Mouse (Mus musculus): Measurements from ENCODE around the gene Etfb. TPM values are rescaled to one million over a fixed set of nuclear protein-coding genes. Genes with fewer than 3 reads are reported as not detected.

The Etfb gene
- polyA plus RNA-seq, 1 experiment: 8.9 TPM

DNA sequence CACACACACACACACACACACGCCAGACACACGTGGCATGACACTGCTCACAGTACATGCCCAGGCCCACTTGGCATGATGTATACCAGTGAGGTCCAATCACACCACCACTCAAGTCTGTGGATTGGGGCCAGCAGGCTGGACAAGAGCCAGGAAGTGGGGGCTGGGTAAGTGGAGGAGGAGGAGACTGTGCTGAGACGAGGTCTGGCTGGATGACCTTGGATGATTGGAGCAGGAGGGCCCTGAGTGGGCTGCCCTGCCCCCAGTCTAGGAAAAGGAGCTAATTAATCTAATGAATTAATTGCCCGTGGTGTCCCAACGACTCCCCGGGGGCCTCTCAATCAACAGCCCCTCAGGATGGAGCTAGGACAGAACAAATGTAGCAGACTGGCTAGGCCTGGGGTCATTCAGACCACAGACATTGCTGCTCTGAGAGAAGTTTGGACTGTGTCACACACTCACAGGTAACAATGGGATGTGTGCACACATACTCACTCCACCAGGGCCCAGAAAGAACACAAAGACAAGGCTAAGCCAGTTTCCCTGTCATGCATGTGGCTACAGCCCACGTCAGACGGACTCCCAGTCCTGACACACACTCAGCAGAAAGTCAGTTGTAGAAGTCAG lies 38.3 kb downstream of the Etfb start:
- Histone ChIP-seq H3K27me3 (ENCODE audit: control insufficient read depth) (peaks cover 16% of the 10 kb centered on the region), H3K9me3 (ENCODE audit: control insufficient read depth, low read length) (no peaks in the 10 kb centered on the region), H3K36me3 (ENCODE audit: control insufficient read depth) (no peaks in the 10 kb centered on the region), H3K4me1 (ENCODE audit: control insufficient read depth) (no peaks in the 10 kb centered on the region), H3K4me3 (replicated peaks) (no peak overlapping the region)
- TF ChIP-seq GATA1 (IDR thresholded peaks at IDR 0.05; ENCODE audit: low read length): no peak
- no peak for TF ChIP-seq TAL1 (IDR thresholded peaks at IDR 0.05; ENCODE audit: low read length)

DNA sequence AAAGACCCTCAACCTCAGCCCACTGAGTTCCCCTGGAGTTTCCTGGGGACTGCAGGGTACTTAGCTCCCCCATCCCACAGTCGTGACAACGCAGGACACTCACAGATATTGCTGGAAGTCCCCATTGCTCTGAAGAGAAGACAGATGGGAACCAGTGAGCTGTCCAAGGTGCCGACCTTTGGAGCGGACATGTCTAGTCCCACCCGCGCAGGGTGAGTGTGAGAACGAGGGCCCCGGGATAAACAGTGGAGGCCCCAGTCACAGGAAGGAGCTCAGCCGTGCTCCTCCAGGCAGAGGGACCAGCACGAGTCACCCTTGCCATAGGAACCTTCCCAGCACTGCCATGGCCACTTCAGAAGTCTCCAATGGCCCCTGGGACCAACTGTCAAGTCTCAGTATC lies 39.4 kb downstream of the Etfb start:
- H3K36me3 ChIP-seq (ENCODE audit: control insufficient read depth): no peaks in the 10 kb centered on the region
- H3K27me3 ChIP-seq (ENCODE audit: control insufficient read depth): peaks cover 6% of the 10 kb centered on the region; the same call in 1 of the 2 replicates
- H3K4me1 ChIP-seq (ENCODE audit: control insufficient read depth): no peaks in the 10 kb centered on the region
- no peak for TF ChIP-seq GATA1 (IDR thresholded peaks at IDR 0.05; ENCODE audit: low read length)
- no peak for TF ChIP-seq TAL1 (IDR thresholded peaks at IDR 0.05; ENCODE audit: low read length)
- H3K4me3 ChIP-seq (replicated peaks): no peak overlapping the region
- no peaks in the 10 kb centered on the region for H3K9me3 ChIP-seq (ENCODE audit: control insufficient read depth, low read length)

DNA sequence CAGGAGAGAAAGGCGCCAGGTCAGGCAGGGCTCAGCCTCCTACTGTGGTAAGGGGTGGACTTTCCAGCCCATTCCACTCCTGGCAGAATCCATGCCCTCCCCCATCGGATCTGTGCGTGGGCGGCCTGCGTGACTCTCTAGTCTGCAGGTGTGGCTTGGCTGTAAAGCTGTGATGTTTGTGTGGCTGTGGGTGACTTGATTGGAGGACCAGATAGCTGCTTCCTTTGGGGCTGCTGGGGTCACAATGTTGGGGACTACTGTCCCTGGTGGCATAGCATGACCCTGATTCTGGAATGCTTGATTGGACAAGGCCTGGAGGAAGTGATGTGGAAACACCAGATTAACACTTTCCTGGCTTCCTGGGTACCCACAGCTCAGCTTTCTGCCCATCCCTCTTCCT lies 44.8 kb downstream of the Etfb start:
- no peak for TF ChIP-seq TAL1 (IDR thresholded peaks at IDR 0.05; ENCODE audit: low read length)
- no peak for TF ChIP-seq GATA1 (IDR thresholded peaks at IDR 0.05; ENCODE audit: low read length)
- peaks cover 26% of the 10 kb centered on the region for H3K27me3 ChIP-seq (ENCODE audit: control insufficient read depth)
- no peak overlapping the region for H3K4me3 ChIP-seq (replicated peaks)
- no peaks in the 10 kb centered on the region for H3K4me1 ChIP-seq (ENCODE audit: control insufficient read depth)
- H3K9me3 ChIP-seq (ENCODE audit: control insufficient read depth, low read length): no peaks in the 10 kb centered on the region
- no peaks in the 10 kb centered on the region for H3K36me3 ChIP-seq (ENCODE audit: control insufficient read depth)

DNA sequence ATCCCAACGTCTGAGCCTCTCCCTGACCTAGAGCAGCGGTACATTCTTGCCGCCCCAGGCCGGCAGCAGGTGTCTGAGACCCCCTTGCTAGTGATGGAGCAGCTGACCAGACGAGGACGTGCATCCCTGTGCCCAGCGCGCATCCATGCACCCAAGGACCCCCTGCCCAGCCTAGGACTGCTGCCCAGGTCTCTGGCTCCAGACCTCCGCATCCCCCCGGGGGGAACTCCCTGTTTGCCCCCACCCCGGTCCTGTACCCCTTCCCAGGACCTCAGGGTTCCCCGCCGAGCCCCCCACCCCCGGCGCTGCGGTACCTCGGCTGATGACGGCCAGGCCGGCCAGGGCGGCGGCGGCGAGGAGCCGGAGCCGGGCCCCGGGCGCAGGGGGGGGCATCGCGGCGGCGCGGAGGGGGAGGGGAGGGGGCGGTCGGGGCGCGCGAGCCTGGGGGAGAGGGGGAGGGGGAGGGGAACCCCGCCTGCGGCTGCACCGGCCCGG lies 45.8 kb downstream of the Etfb start, which contains the start of gene Iglon5:
Gene Iglon5 (minus strand): TSS at position 445 of the 495 bp plus-strand sequence.
- no peaks in the 10 kb centered on the region for H3K36me3 ChIP-seq (ENCODE audit: control insufficient read depth)
- no peak for TF ChIP-seq TAL1 (IDR thresholded peaks at IDR 0.05; ENCODE audit: low read length)
- TF ChIP-seq GATA1 (IDR thresholded peaks at IDR 0.05; ENCODE audit: low read length): no peak
- no peaks in the 10 kb centered on the region for H3K4me1 ChIP-seq (ENCODE audit: control insufficient read depth)
- H3K27me3 ChIP-seq (ENCODE audit: control insufficient read depth): peaks cover 26% of the 10 kb centered on the region
- H3K4me3 ChIP-seq (replicated peaks): no peak within 1 kb of the TSS
- H3K9me3 ChIP-seq (ENCODE audit: control insufficient read depth, low read length): no peaks in the 10 kb centered on the region

DNA sequence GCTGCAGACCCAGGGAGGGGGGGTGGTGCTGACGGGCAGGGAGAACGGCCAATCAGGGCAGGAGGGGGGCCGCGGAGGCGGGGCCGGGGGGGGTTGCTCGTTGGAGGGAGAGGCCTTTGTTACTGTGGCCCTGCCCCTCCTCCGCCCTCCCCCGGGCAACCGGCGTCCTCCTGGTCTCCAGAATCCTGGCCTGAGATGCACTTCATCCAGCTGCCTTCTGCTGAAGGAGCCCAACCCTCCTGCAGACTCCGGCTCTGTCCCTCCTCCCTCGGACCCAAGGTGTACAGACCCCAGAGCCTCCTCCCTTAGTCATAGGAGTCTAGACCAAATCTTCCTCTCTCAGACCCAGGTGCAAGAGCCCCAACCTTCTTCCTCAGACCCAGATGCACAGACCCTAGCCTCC lies 46.3 kb downstream of the Etfb start:
- Histone ChIP-seq H3K4me3 (replicated peaks) (no peak overlapping the region), H3K36me3 (ENCODE audit: control insufficient read depth) (no peaks in the 10 kb centered on the region), H3K9me3 (ENCODE audit: control insufficient read depth, low read length) (no peaks in the 10 kb centered on the region), H3K4me1 (ENCODE audit: control insufficient read depth) (no peaks in the 10 kb centered on the region), H3K27me3 (ENCODE audit: control insufficient read depth) (peaks cover 26% of the 10 kb centered on the region)
- no peak for TF ChIP-seq TAL1 (IDR thresholded peaks at IDR 0.05; ENCODE audit: low read length)
- TF ChIP-seq GATA1 (IDR thresholded peaks at IDR 0.05; ENCODE audit: low read length): no peak

DNA sequence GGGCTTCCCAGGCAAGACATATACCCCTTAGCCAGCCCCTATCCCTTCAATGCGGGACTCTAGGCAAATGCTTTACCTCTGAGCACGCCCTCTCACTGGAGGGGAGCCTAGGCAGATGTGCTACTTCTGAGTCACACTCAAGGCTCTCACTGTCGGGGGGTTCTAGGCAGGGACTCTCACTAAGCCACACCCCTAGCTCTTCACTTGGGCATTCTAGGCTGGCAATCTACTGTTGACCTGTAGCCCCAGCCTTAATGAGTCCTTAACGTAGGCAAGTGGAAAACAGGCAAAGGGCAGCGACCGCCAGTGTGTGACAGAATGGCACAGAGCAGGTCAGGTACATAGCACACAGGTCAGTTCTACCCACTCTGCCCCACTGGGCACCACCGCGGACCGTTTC lies 47.0 kb downstream of the Etfb start:
- peaks cover 26% of the 10 kb centered on the region for H3K27me3 ChIP-seq (ENCODE audit: control insufficient read depth)
- no peaks in the 10 kb centered on the region for H3K4me1 ChIP-seq (ENCODE audit: control insufficient read depth)
- no peaks in the 10 kb centered on the region for H3K9me3 ChIP-seq (ENCODE audit: control insufficient read depth, low read length)
- no peaks in the 10 kb centered on the region for H3K36me3 ChIP-seq (ENCODE audit: control insufficient read depth)
- no peak overlapping the region for H3K4me3 ChIP-seq (replicated peaks)
- TF ChIP-seq TAL1 (IDR thresholded peaks at IDR 0.05; ENCODE audit: low read length) (no peak), GATA1 (IDR thresholded peaks at IDR 0.05; ENCODE audit: low read length) (no peak)

DNA sequence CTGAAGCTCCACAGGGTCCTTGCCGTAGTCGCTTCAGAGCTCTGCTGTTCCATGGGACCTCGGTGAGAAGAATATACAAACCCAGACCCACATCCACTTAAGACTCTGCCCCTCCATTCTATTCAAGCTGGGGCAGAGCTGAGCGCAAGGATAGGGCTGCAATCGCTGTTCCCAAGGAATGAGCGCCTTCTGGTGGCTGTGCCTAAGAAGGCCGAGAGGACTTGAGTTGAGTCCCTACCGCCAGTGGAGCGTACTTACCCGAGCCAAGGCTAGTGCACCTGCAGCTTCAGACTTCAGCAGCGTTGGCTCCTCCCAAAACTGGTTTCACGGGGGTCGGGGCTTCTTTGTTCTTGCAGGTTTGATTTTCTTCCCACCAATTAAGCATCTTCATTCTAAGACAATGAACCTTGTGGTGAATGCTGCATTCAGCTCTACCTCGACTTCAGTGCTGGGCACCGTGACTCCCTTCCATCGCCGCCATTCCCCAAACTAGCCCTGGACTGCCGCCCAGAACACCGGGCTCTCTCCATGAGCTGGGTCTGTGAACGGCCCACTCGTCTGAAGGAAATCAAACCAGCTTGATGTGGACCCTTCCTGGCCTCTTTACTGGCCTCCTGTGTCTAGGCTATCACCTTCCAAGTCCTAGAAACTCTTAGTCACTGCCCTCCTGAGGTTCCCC lies 51.6 kb downstream of the Etfb start:
- Histone ChIP-seq H3K4me3 (replicated peaks) (no peak overlapping the region), H3K9me3 (ENCODE audit: control insufficient read depth, low read length) (peaks cover 9% of the 10 kb centered on the region), H3K36me3 (ENCODE audit: control insufficient read depth) (no peaks in the 10 kb centered on the region), H3K27me3 (ENCODE audit: control insufficient read depth) (peaks cover 8% of the 10 kb centered on the region), H3K4me1 (ENCODE audit: control insufficient read depth) (no peaks in the 10 kb centered on the region)
- TF ChIP-seq GATA1 (IDR thresholded peaks at IDR 0.05; ENCODE audit: low read length) (no peak), TAL1 (IDR thresholded peaks at IDR 0.05; ENCODE audit: low read length) (no peak)

Other genes with a start within 250 kb of the Etfb start
- 0.01 and 0.04 TPM in 2 replicates for gene Zfp715, start 130.8 kb upstream of the Etfb start, polyA plus RNA-seq (2012)
- 0.02 TPM in 1 of 2 replicates, not detected in the other for gene Siglecf, start 92.7 kb upstream of the Etfb start, polyA plus RNA-seq (2012)
- gene Siglecg, start 35.9 kb upstream of the Etfb start, polyA plus RNA-seq (2012): not detected in 2 replicates
- not detected in 2 replicates for gene Lim2, start 16.4 kb upstream of the Etfb start, polyA plus RNA-seq (2012)
- not detected in 2 replicates for gene Nkg7, start 7.0 kb upstream of the Etfb start, polyA plus RNA-seq (2012)
- gene Cldnd2, start 3.3 kb upstream of the Etfb start, polyA plus RNA-seq (2012): not detected in 2 replicates
- gene Gm45233, start within 50 bp of the Etfb start, polyA plus RNA-seq (2012): not detected in 2 replicates
- 0.06 and 0.10 TPM in 2 replicates for gene Vsig10l, start 19.1 kb downstream of the Etfb start, polyA plus RNA-seq (2012)
- gene Iglon5, start 46.0 kb downstream of the Etfb start, polyA plus RNA-seq (2012): 0.01 TPM in 1 of 2 replicates, not detected in the other
- not detected in 2 replicates for gene 4931406B18Rik, start 61.9 kb downstream of the Etfb start, polyA plus RNA-seq (2012)
- gene Cd33, start 100.3 kb downstream of the Etfb start, polyA plus RNA-seq (2012): 0.02 TPM in 1 of 2 replicates, not detected in the other
- gene Zfp658, start 118.2 kb downstream of the Etfb start, polyA plus RNA-seq (2012): not detected in 2 replicates
- gene Zfp719, start 135.5 kb downstream of the Etfb start, polyA plus RNA-seq (2012): not detected in 2 replicates
- gene Zfp819, start 163.1 kb downstream of the Etfb start, polyA plus RNA-seq (2012): 0.01 TPM in 1 of 2 replicates, not detected in the other
- gene Ceacam18, start 190.6 kb downstream of the Etfb start, polyA plus RNA-seq (2012): not detected in 2 replicates
- not detected in 2 replicates for gene Siglece, start 216.1 kb downstream of the Etfb start, polyA plus RNA-seq (2012)
- gene Ctu1, start 227.9 kb downstream of the Etfb start, polyA plus RNA-seq (2012): 0.30 and 0.34 TPM in 2 replicates
- 0.04 TPM in 1 of 2 replicates, not detected in the other for gene Klk14, start 246.3 kb downstream of the Etfb start, polyA plus RNA-seq (2012)

Data from erythroblast, embryonic 14.5 days (primary cell).